Mouse (Mus musculus) myocyte (in vitro differentiated cells): Measurements from ENCODE around the gene Hdgfl2.
A peak's percentile ranks its signal among the peaks of the same experiment; 100 is the strongest.

Experiments used
- MAX ChIP-seq: IDR thresholded peaks from one replicate; pipeline ENCODE4 v1.6.1; 2011; ENCODE audit warnings: low read depth, mild to moderate bottlenecking, control low read depth
- MYOD1 ChIP-seq, 3 experiments: IDR thresholded peaks; one replicate each; pipeline ENCODE4 v1.6.1; 2011; ENCODE audit warnings: control low read depth in 2 of 3, low read depth in 2 of 3, mild to moderate bottlenecking in 2 of 3, moderate library complexity in 1 of 3; ENCODE audit not compliant: insufficient read length in 2 of 3, control insufficient read depth in 1 of 3
- MYOG ChIP-seq, 3 experiments: IDR thresholded peaks; one replicate each; pipeline ENCODE4 v1.6.1; 2011; ENCODE audit warnings: control low read depth in 2 of 3, low read depth in 2 of 3, mild to moderate bottlenecking in 2 of 3; ENCODE audit not compliant: insufficient read length in 2 of 3, control insufficient read depth in 1 of 3, insufficient read depth in 1 of 3
- POLR2A ChIP-seq: IDR thresholded peaks from one replicate; pipeline ENCODE4 v1.6.1; 2011; ENCODE audit warnings: low read depth, mild to moderate bottlenecking, control low read depth, moderate library complexity; ENCODE audit not compliant: insufficient read length
- POLR2AphosphoS2 ChIP-seq: IDR thresholded peaks from one replicate; pipeline ENCODE4 v1.6.1; 2011; ENCODE audit warnings: low read depth, control low read depth; ENCODE audit not compliant: insufficient read length
- TCF12 ChIP-seq: IDR thresholded peaks from one replicate; pipeline ENCODE4 v1.6.1; 2011; ENCODE audit warnings: mild to moderate bottlenecking, control low read depth; ENCODE audit not compliant: poor library complexity, insufficient read depth, severe bottlenecking
- USF1 ChIP-seq: IDR thresholded peaks from one replicate; pipeline ENCODE4 v1.6.1; 2011; ENCODE audit warnings: low read depth, mild to moderate bottlenecking, control low read depth, moderate library complexity

- TF ChIP-seq POLR2A, result no peak
- no peak for TF ChIP-seq TCF12
- peak in 2 of 3 experiments; percentile 47 to 77 for TF ChIP-seq MYOG (IDR thresholded peaks at IDR 0.05; ENCODE audit: control insufficient read depth in 1 of 3, insufficient read depth in 1 of 3, insufficient read length in 2 of 3, low read depth in 2 of 3)
- peak in 1 of 3 experiments; percentile 49 for TF ChIP-seq MYOD1 (IDR thresholded peaks at IDR 0.05; ENCODE audit: control insufficient read depth in 1 of 3, insufficient read length in 2 of 3, low read depth in 2 of 3)
- no peak for TF ChIP-seq USF1
- TF ChIP-seq MAX, result no peak
- TF ChIP-seq POLR2AphosphoS2, result no peak
These were observed 69.6 kb downstream of the Hdgfl2 start for GRCm38 (mm10) chr17:56148790-56149618.
